Mouse (Mus musculus) large intestine, adult 2 months (tissue): ENCODE results near the gene Fgf22. TPM values are rescaled to one million over a fixed set of nuclear protein-coding genes. Genes with fewer than 3 reads are reported as not detected.

ENCODE experiments used
- DNase-seq: peaks from one replicate; pipeline ENCODE4 v3.0.0-alpha.2; 2012; ENCODE audit warnings: low read depth, low spot score
- WGBS: fragments of 180-500 bp; shearing (Covaris S2); methylation state at CpG from one replicate; pipeline ENCODE4 v1.1.7; 2018; 5-methylcytosine and 5-hydroxymethylcytosine counted together
- polyA plus RNA-seq: library from polyadenylated mRNA; depleted of rRNA; stranded (reverse); fragments of >200 nt; gene quantifications from 2 replicates; pipeline ENCODE4 v1.2.3, GENCODE M21; 2012

The Fgf22 gene
- polyA plus RNA-seq, 1 experiment, result not detected

- no peak for DNase-seq
- 63% methylated on average over 27 of the region's 27 CpGs for WGBS
These were observed 29.3 kb downstream of the Fgf22 start for GRCm38 (mm10) chr10:79783920-79784800.

- 36% methylated on average over 7 of the region's 7 CpGs for WGBS
These were observed 33.7 kb downstream of the Fgf22 start for GRCm38 (mm10) chr10:79788386-79789158.

GRCm38 (mm10) chr10:79789581-79789980 is 34.7 kb downstream of the Fgf22 start:
- 51% methylated on average over 2 of the region's 2 CpGs for WGBS
- no peak for DNase-seq

More at GRCm38 (mm10) chr10:79788386-79789158, 33.7 kb downstream of the Fgf22 start:
- no peak for DNase-seq

GRCm38 (mm10) chr10:79790861-79791260 is 36.0 kb downstream of the Fgf22 start, which contains the start of gene Prss57:
Gene Prss57, minus strand, starts transcription at chr10:79790961.
- no peak for DNase-seq
- WGBS, result 92% methylated on average over 4 of the region's 4 CpGs

- WGBS, result 88% methylated on average over 5 of the region's 5 CpGs
- DNase-seq, result no peak
These were observed 37.6 kb downstream of the Fgf22 start for GRCm38 (mm10) chr10:79792339-79793040.

- DNase-seq, result no peak
- 6% methylated on average over 51 of the region's 51 CpGs for WGBS
These were observed 38.3 kb downstream of the Fgf22 start, which contains the start of gene Palm for GRCm38 (mm10) chr10:79793051-79793737. Gene Palm, plus strand, starts transcription at chr10:79793572.

GRCm38 (mm10) chr10:79793738-79794490 is 39.0 kb downstream of the Fgf22 start:
- WGBS, result 14% methylated on average over 38 of the region's 38 CpGs
- DNase-seq, result no peak

GRCm38 (mm10) chr10:79794491-79794931 is 39.6 kb downstream of the Fgf22 start:
- DNase-seq, result no peak
- WGBS, result 9% methylated on average over 10 of the region's 10 CpGs

- WGBS, result 92% methylated on average over 3 of the region's 3 CpGs
- DNase-seq, result no peak
These were observed 41.0 kb downstream of the Fgf22 start for GRCm38 (mm10) chr10:79795905-79796304.

- 24% methylated on average over 15 of the region's 15 CpGs for WGBS
These were observed 42.5 kb downstream of the Fgf22 start for GRCm38 (mm10) chr10:79797326-79797725.

GRCm38 (mm10) chr10:79798289-79798928 is 43.5 kb downstream of the Fgf22 start:
- WGBS, result 80% methylated on average over 12 of the region's 12 CpGs
- no peak for DNase-seq

More at GRCm38 (mm10) chr10:79797326-79797725, 42.5 kb downstream of the Fgf22 start:
- DNase-seq, result no peak

- DNase-seq, result no peak
These were observed 45.6 kb downstream of the Fgf22 start for GRCm38 (mm10) chr10:79800508-79800907.

GRCm38 (mm10) chr10:79801837-79802236 is 47.0 kb downstream of the Fgf22 start:
- WGBS, result 54% methylated on average over 3 of the region's 3 CpGs
- no peak for DNase-seq

More at GRCm38 (mm10) chr10:79800508-79800907, 45.6 kb downstream of the Fgf22 start:
- 77% methylated on average over 11 of the region's 11 CpGs for WGBS

GRCm38 (mm10) chr10:79802331-79802971 is 47.6 kb downstream of the Fgf22 start:
- 52% methylated on average over 11 of the region's 11 CpGs for WGBS
- no peak for DNase-seq

GRCm38 (mm10) chr10:79803716-79804323 is 48.9 kb downstream of the Fgf22 start:
- 51% methylated on average over 29 of the region's 29 CpGs for WGBS
- no peak for DNase-seq

- DNase-seq, result no peak
- 55% methylated on average over 11 of the region's 11 CpGs for WGBS
These were observed 50.8 kb downstream of the Fgf22 start for GRCm38 (mm10) chr10:79805636-79806035.

GRCm38 (mm10) chr10:79806331-79806730 is 51.5 kb downstream of the Fgf22 start:
- no peak for DNase-seq
- 87% methylated on average over 9 of the region's 9 CpGs for WGBS
